Mouse (Mus musculus): ENCODE measurements around the gene Slco2b1. TPM values are rescaled to one million over a fixed set of nuclear protein-coding genes. Genes with fewer than 3 reads are reported as not detected.

The Slco2b1 gene
- polyA plus RNA-seq, 1 experiment from 2014 or later, result 1.6 TPM

- no peak overlapping the region for H3K27ac ChIP-seq
- peaks cover 6% of the 10 kb centered on the region; the same call in 1 of the 2 replicates for H3K4me1 ChIP-seq
- no peak for DNase-seq (ENCODE audit: low spot score)
- no peaks in the 10 kb centered on the region for H3K27me3 ChIP-seq (ENCODE audit: low read depth, poor library complexity, severe bottlenecking)
- 74% methylated on average over 4 of the region's 4 CpGs for WGBS
- H3K4me3 ChIP-seq, result no peak overlapping the region
- no peaks in the 10 kb centered on the region for H3K36me3 ChIP-seq
- H3K9me3 ChIP-seq (replicated peaks), result no peaks in the 10 kb centered on the region
These were observed 27.1 kb downstream of the Slco2b1 start for GRCm38 (mm10) chr7:99684086-99684485.

GRCm38 (mm10) chr7:99680771-99681170 is 30.4 kb downstream of the Slco2b1 start:
- Histone ChIP-seq H3K27me3 (ENCODE audit: low read depth, poor library complexity, severe bottlenecking) (no peaks in the 10 kb centered on the region), H3K9me3 (replicated peaks) (no peaks in the 10 kb centered on the region), H3K27ac (no peak overlapping the region), H3K36me3 (no peaks in the 10 kb centered on the region), H3K4me1 (peaks cover 6% of the 10 kb centered on the region; the same call in 1 of the 2 replicates), H3K4me3 (no peak overlapping the region)
- no peak for DNase-seq (ENCODE audit: low spot score)
- WGBS, result 83% methylated on average over 5 of the region's 5 CpGs

- H3K36me3 ChIP-seq, result no peaks in the 10 kb centered on the region
- WGBS, result 85% methylated on average over 3 of the region's 3 CpGs
- no peak overlapping the region for H3K27ac ChIP-seq
- no peak overlapping the region for H3K4me3 ChIP-seq
- H3K9me3 ChIP-seq (replicated peaks), result no peaks in the 10 kb centered on the region
- no peaks in the 10 kb centered on the region for H3K27me3 ChIP-seq (ENCODE audit: low read depth, poor library complexity, severe bottlenecking)
- H3K4me1 ChIP-seq, result no peaks in the 10 kb centered on the region
- no peak for DNase-seq (ENCODE audit: low spot score)
These were observed 36.2 kb downstream of the Slco2b1 start for GRCm38 (mm10) chr7:99674890-99675289.

- Histone ChIP-seq H3K4me1 (peaks cover 1% of the 10 kb centered on the region; the same call in 1 of the 2 replicates), H3K9me3 (replicated peaks) (no peaks in the 10 kb centered on the region), H3K27ac (no peak overlapping the region), H3K36me3 (no peaks in the 10 kb centered on the region), H3K27me3 (ENCODE audit: low read depth, poor library complexity, severe bottlenecking) (no peaks in the 10 kb centered on the region), H3K4me3 (no peak overlapping the region)
- WGBS, result 77% methylated on average over 5 of the region's 5 CpGs
- DNase-seq (ENCODE audit: low spot score), result no peak
These were observed 36.9 kb downstream of the Slco2b1 start for GRCm38 (mm10) chr7:99674209-99674608.

- DNase-seq (ENCODE audit: low spot score), result no peak
- no peak overlapping the region for H3K27ac ChIP-seq
- WGBS, result 85% methylated on average over 8 of the region's 8 CpGs
These were observed 38.0 kb downstream of the Slco2b1 start for GRCm38 (mm10) chr7:99673188-99673587.

GRCm38 (mm10) chr7:99671544-99672435 is 39.4 kb downstream of the Slco2b1 start:
- H3K4me1 ChIP-seq, result peaks cover 10% of the 10 kb centered on the region
- H3K36me3 ChIP-seq, result no peaks in the 10 kb centered on the region
- no peaks in the 10 kb centered on the region for H3K27me3 ChIP-seq (ENCODE audit: low read depth, poor library complexity, severe bottlenecking)
- WGBS, result 84% methylated on average over 9 of the region's 9 CpGs
- no peak for DNase-seq (ENCODE audit: low spot score)
- no peak overlapping the region for H3K27ac ChIP-seq
- no peak overlapping the region for H3K4me3 ChIP-seq
- H3K9me3 ChIP-seq (replicated peaks), result no peaks in the 10 kb centered on the region

More at GRCm38 (mm10) chr7:99673188-99673587, 38.0 kb downstream of the Slco2b1 start:
- no peaks in the 10 kb centered on the region for H3K36me3 ChIP-seq
- no peaks in the 10 kb centered on the region for H3K27me3 ChIP-seq (ENCODE audit: low read depth, poor library complexity, severe bottlenecking)
- H3K4me1 ChIP-seq, result peaks cover 10% of the 10 kb centered on the region
- H3K9me3 ChIP-seq (replicated peaks), result no peaks in the 10 kb centered on the region
- H3K4me3 ChIP-seq, result no peak overlapping the region

GRCm38 (mm10) chr7:99670915-99671314 is 40.2 kb downstream of the Slco2b1 start:
- H3K27me3 ChIP-seq (ENCODE audit: low read depth, poor library complexity, severe bottlenecking), result no peaks in the 10 kb centered on the region
- 79% methylated on average over 4 of the region's 4 CpGs for WGBS
- DNase-seq (ENCODE audit: low spot score), result no peak
- no peaks in the 10 kb centered on the region for H3K9me3 ChIP-seq (replicated peaks)
- no peak overlapping the region for H3K27ac ChIP-seq
- no peak overlapping the region for H3K4me3 ChIP-seq
- H3K36me3 ChIP-seq, result no peaks in the 10 kb centered on the region
- peaks cover 10% of the 10 kb centered on the region for H3K4me1 ChIP-seq

GRCm38 (mm10) chr7:99668802-99669201 is 42.3 kb downstream of the Slco2b1 start:
- 39% methylated on average over 4 of the region's 4 CpGs for WGBS
- DNase-seq (ENCODE audit: low spot score), result no peak
- H3K27me3 ChIP-seq (ENCODE audit: low read depth, poor library complexity, severe bottlenecking), result no peaks in the 10 kb centered on the region
- no peaks in the 10 kb centered on the region for H3K9me3 ChIP-seq (replicated peaks)
- peaks cover 18% of the 10 kb centered on the region for H3K4me1 ChIP-seq
- no peak overlapping the region for H3K27ac ChIP-seq
- no peaks in the 10 kb centered on the region for H3K36me3 ChIP-seq
- no peak overlapping the region for H3K4me3 ChIP-seq

GRCm38 (mm10) chr7:99667096-99667495 is 44.0 kb downstream of the Slco2b1 start:
- Histone ChIP-seq H3K9me3 (replicated peaks) (no peaks in the 10 kb centered on the region), H3K4me1 (peaks cover 18% of the 10 kb centered on the region), H3K27ac (no peak overlapping the region), H3K27me3 (ENCODE audit: low read depth, poor library complexity, severe bottlenecking) (no peaks in the 10 kb centered on the region), H3K36me3 (no peaks in the 10 kb centered on the region), H3K4me3 (no peak overlapping the region)
- WGBS, result 92% methylated on average over 16 of the region's 16 CpGs
- no peak for DNase-seq (ENCODE audit: low spot score)

- DNase-seq (ENCODE audit: low spot score), result no peak
- 93% methylated on average over 10 of the region's 10 CpGs for WGBS
- Histone ChIP-seq H3K27me3 (ENCODE audit: low read depth, poor library complexity, severe bottlenecking) (no peaks in the 10 kb centered on the region), H3K27ac (no peak overlapping the region), H3K9me3 (replicated peaks) (no peaks in the 10 kb centered on the region), H3K4me3 (no peak overlapping the region), H3K4me1 (peaks cover 18% of the 10 kb centered on the region), H3K36me3 (no peaks in the 10 kb centered on the region)
These were observed 45.2 kb downstream of the Slco2b1 start for GRCm38 (mm10) chr7:99665731-99666452.

GRCm38 (mm10) chr7:99664571-99665485 is 46.3 kb downstream of the Slco2b1 start:
- H3K4me1 ChIP-seq, result peaks cover 18% of the 10 kb centered on the region
- no peaks in the 10 kb centered on the region for H3K9me3 ChIP-seq (replicated peaks)

GRCm38 (mm10) chr7:99663507-99664220 is 47.5 kb downstream of the Slco2b1 start:
- no peak for DNase-seq (ENCODE audit: low spot score)
- Histone ChIP-seq H3K36me3 (no peaks in the 10 kb centered on the region), H3K27ac (no peak overlapping the region), H3K27me3 (ENCODE audit: low read depth, poor library complexity, severe bottlenecking) (no peaks in the 10 kb centered on the region), H3K9me3 (replicated peaks) (no peaks in the 10 kb centered on the region), H3K4me1 (peaks cover 15% of the 10 kb centered on the region), H3K4me3 (no peak overlapping the region)
- 85% methylated on average over 9 of the region's 9 CpGs for WGBS

More at GRCm38 (mm10) chr7:99664571-99665485, 46.3 kb downstream of the Slco2b1 start:
- H3K27ac ChIP-seq, result no peak overlapping the region
- no peaks in the 10 kb centered on the region for H3K36me3 ChIP-seq
- H3K4me3 ChIP-seq, result no peak overlapping the region
- H3K27me3 ChIP-seq (ENCODE audit: low read depth, poor library complexity, severe bottlenecking), result no peaks in the 10 kb centered on the region
- 62% methylated on average over 11 of the region's 11 CpGs for WGBS
- no peak for DNase-seq (ENCODE audit: low spot score)

Data from limb, embryonic 10.5 days (tissue).